Mouse (Mus musculus) heart, adult 11 months (tissue): Measurements from ENCODE around the gene Ndufa4l2.

Experiments used
- DNase-seq: peaks from one replicate; pipeline ENCODE4 v3.0.0; 2022

Ndufa4l2 gene

GRCm38 (mm10) chr10:127510895-127511617 is 3.7 kb upstream of the Ndufa4l2 start:
- DNase-seq = peak; percentile 90

GRCm38 (mm10) chr10:127511634-127512306 is 3.0 kb upstream of the Ndufa4l2 start:
- peak; percentile 95 for DNase-seq

- DNase-seq = no peak
Observed at GRCm38 (mm10) chr10:127512307-127512666, 2.5 kb upstream of the Ndufa4l2 start.

GRCm38 (mm10) chr10:127512813-127513212 is 2.0 kb upstream of the Ndufa4l2 start:
- peak; percentile 98 for DNase-seq

GRCm38 (mm10) chr10:127513501-127514091 is 1.2 kb upstream of the Ndufa4l2 start:
- DNase-seq = peak; percentile 94

GRCm38 (mm10) chr10:127514111-127514698 is 562 bp upstream of the Ndufa4l2 start:
- DNase-seq = peak; percentile 86

- DNase-seq = peak; percentile 95
Observed at GRCm38 (mm10) chr10:127515271-127515982, 660 bp downstream of the Ndufa4l2 start.

GRCm38 (mm10) chr10:127515983-127516459 is 1.3 kb downstream of the Ndufa4l2 start:
- no peak for DNase-seq

- DNase-seq = peak; percentile 97
Observed at GRCm38 (mm10) chr10:127516576-127517260, 2.0 kb downstream of the Ndufa4l2 start.

GRCm38 (mm10) chr10:127517941-127518340 is 3.2 kb downstream of the Ndufa4l2 start:
- DNase-seq = peak; percentile 93

GRCm38 (mm10) chr10:127519041-127519701 is 4.4 kb downstream of the Ndufa4l2 start:
- peak; percentile 93 for DNase-seq

GRCm38 (mm10) chr10:127519903-127520713 is 5.3 kb downstream of the Ndufa4l2 start:
- DNase-seq = peak; percentile 91

- peak; percentile 86 for DNase-seq
Observed at GRCm38 (mm10) chr10:127520714-127521357, 6.1 kb downstream of the Ndufa4l2 start.

GRCm38 (mm10) chr10:127521611-127522080 is 6.9 kb downstream of the Ndufa4l2 start:
- no peak for DNase-seq

GRCm38 (mm10) chr10:127522088-127522581 is 7.4 kb downstream of the Ndufa4l2 start, which contains the start of gene Shmt2:
TSS of gene Shmt2 (minus strand) at chr10:127522444.
- peak; percentile 98 for DNase-seq

- no peak for DNase-seq
Observed at GRCm38 (mm10) chr10:127524646-127525255, 10.0 kb downstream of the Ndufa4l2 start.

- DNase-seq = no peak
Observed at GRCm38 (mm10) chr10:127526048-127526447, 11.3 kb downstream of the Ndufa4l2 start.

GRCm38 (mm10) chr10:127526681-127527080 is 11.9 kb downstream of the Ndufa4l2 start:
- DNase-seq = no peak

- DNase-seq = no peak
Observed at GRCm38 (mm10) chr10:127527481-127527880, 12.7 kb downstream of the Ndufa4l2 start.
